Mouse (Mus musculus) bone marrow, adult 2 months (tissue): ENCODE results near the gene Gm14862.

Experiments
- CTCF ChIP-seq: fragments of 200-500 bp; IDR thresholded peaks from 2 replicates; pipeline ENCODE4 v1.5.1; 2011; ENCODE audit warnings: low read length, control low read depth; ENCODE audit not compliant: control insufficient read depth, insufficient read depth
- POLR2A ChIP-seq: fragments of 200-500 bp; IDR thresholded peaks from 2 replicates; pipeline ENCODE4 v1.6.1; 2011; ENCODE audit warnings: low read depth, mild to moderate bottlenecking, control low read depth, low read length, borderline replicate concordance; ENCODE audit not compliant: control insufficient read depth

- TF ChIP-seq POLR2A (no peak), CTCF (no peak)
These were observed 1.1 kb upstream of the Gm14862 start for GRCm38 (mm10) chrX:9257831-9258230.
